In genomic region chr9:122234741-122235140, GRCm38 (mm10) we compare ENCODE assay signal across 19 mouse cellular contexts. TPM values are rescaled to one million over a fixed set of nuclear protein-coding genes. Genes with fewer than 3 reads are reported as not detected.
A peak's percentile ranks its signal among the peaks of the same experiment; 100 is the strongest.
DNase-seq lines count a peak whose midpoint lies in the region; ATAC-seq and TF ChIP-seq lines count a peak whose summit lies in the region.
"Had no signal": no experiment of that assay in that cellular context is flagged by ENCODE, and none has a peak within 500 bp of the region (broad histone marks: within the 10 kb centered on the region; RNA-seq: fewer than 3 reads in every experiment).

No protein-coding gene starts in this region.

- no peak for TF ChIP-seq CTCF in intestine, postnatal 0 days (IDR thresholded peaks at IDR 0.05; ENCODE audit: low read depth)

- no peaks in the 10 kb centered on the region for H3K9me3 ChIP-seq in ES-E14 (ENCODE audit: control insufficient read depth, insufficient read depth, low read depth, low read length)
- no peaks in the 10 kb centered on the region for H3K9me3 ChIP-seq in intestine, postnatal 0 days (ENCODE audit: control insufficient read depth)
- H3K9me3 ChIP-seq: embryonic facial prominence, embryonic 12.5 days; forebrain, embryonic 13.5 days; forebrain, embryonic 15.5 days had no signal

- 89% methylated on average over 3 of the region's 3 CpGs for WGBS in intestine, postnatal 0 days

- 0 out of 4 replicates have a peak overlapping the region, but pooled peaks of 1 of the 2 experiments have one; percentile 2 for H3K4me3 ChIP-seq in ES-E14 (ENCODE audit: insufficient read depth in 1 of 2, low read depth in 1 of 2, low read length in 2 of 2, poor library complexity in 1 of 2, severe bottlenecking in 1 of 2)
- no peak overlapping the region for H3K4me3 ChIP-seq in intestine, postnatal 0 days (ENCODE audit: low read depth, low read length)
- H3K4me3 ChIP-seq: embryonic facial prominence, embryonic 12.5 days; forebrain, embryonic 13.5 days; forebrain, embryonic 15.5 days had no signal

- ATAC-seq in intestine, postnatal 0 days: no peak
- ATAC-seq: forebrain, embryonic 13.5 days; forebrain, embryonic 15.5 days; forebrain, postnatal 0 days had no signal

- no peaks in the 10 kb centered on the region for H3K36me3 ChIP-seq in ES-E14 (ENCODE audit: control insufficient read depth, insufficient read depth, low read length, poor library complexity, severe bottlenecking)
- H3K36me3 ChIP-seq in intestine, postnatal 0 days (ENCODE audit: control insufficient read depth, insufficient read depth): peaks cover 4% of the 10 kb centered on the region; the same call in 1 of the 2 replicates
- H3K36me3 ChIP-seq: embryonic facial prominence, embryonic 12.5 days; forebrain, embryonic 15.5 days had no signal

- peak; percentile 54 for DNase-seq in ES-CJ7 (ENCODE audit: low read depth, low spot score)
- DNase-seq in ES-E14 (ENCODE audit: low read depth, low spot score): peak; percentile 17
- DNase-seq in ZHBTc4 (ENCODE audit: low read depth, low spot score): peak; percentile 70
- DNase-seq in retina, embryonic 14.5 days (ENCODE audit: low spot score): no peak
- DNase-seq: adrenal gland, adult 2 months; adrenal gland, postnatal 10 days; adrenal gland, postnatal 25 days; cerebellum, adult 11 months; cerebellum, adult 18-20 months; cerebellum, adult 8-10 months; cerebellum, adult 9-11 months; cerebellum, postnatal 14 days; cerebellum, postnatal 36 days; embryo, embryonic 11 days; forebrain, postnatal 0 days had no signal

- H3K27ac ChIP-seq in ES-E14 (ENCODE audit: insufficient read depth, low read depth, low read length, poor library complexity, severe bottlenecking): no peak overlapping the region
- no peak overlapping the region for H3K27ac ChIP-seq in intestine, postnatal 0 days (ENCODE audit: low read depth, low read length)
- H3K27ac ChIP-seq: embryonic facial prominence, embryonic 12.5 days; forebrain, embryonic 13.5 days; forebrain, embryonic 15.5 days had no signal

- H3K4me1 ChIP-seq in ES-E14 (ENCODE audit: control insufficient read depth in 2 of 2, insufficient read depth in 2 of 2, low read length in 2 of 2, poor library complexity in 1 of 2): no peaks in the 10 kb centered on the region
- no peaks in the 10 kb centered on the region for H3K4me1 ChIP-seq in intestine, postnatal 0 days (replicated peaks; ENCODE audit: control insufficient read depth, insufficient read depth, low read length)
- H3K4me1 ChIP-seq: embryonic facial prominence, embryonic 12.5 days; forebrain, embryonic 13.5 days; forebrain, embryonic 15.5 days had no signal

- no peaks in the 10 kb centered on the region for H3K27me3 ChIP-seq in intestine, postnatal 0 days (replicated peaks; ENCODE audit: control insufficient read depth, insufficient read depth, low read length)
- H3K27me3 ChIP-seq: embryonic facial prominence, embryonic 12.5 days; forebrain, embryonic 13.5 days; forebrain, embryonic 15.5 days had no signal

- in situ Hi-C loops in ES-E14 (cut with MboI; ENCODE audit: low sequenced_read_pairs in 2 of 2, unreplicated experiment in 2 of 2): no loop called here

- no peak overlapping the region for H3K9ac ChIP-seq in ES-E14 (ENCODE audit: insufficient read depth, low read depth, low read length, poor library complexity, severe bottlenecking)
- H3K9ac ChIP-seq in intestine, postnatal 0 days (ENCODE audit: low read depth, low read length): no peak overlapping the region
- H3K9ac ChIP-seq: embryonic facial prominence, embryonic 12.5 days; forebrain, embryonic 13.5 days; forebrain, embryonic 15.5 days; forebrain, postnatal 0 days had no signal

- H3K4me2 ChIP-seq in intestine, postnatal 0 days (replicated peaks; ENCODE audit: low read depth): no peak overlapping the region
- H3K4me2 ChIP-seq: embryonic facial prominence, embryonic 12.5 days; forebrain, embryonic 13.5 days; forebrain, embryonic 15.5 days had no signal

TF ChIP-seq in ES-E14, 5 proteins besides CTCF, POLR2A, EP300 and RAD21:
- no peak for TF ChIP-seq ZC3H11A (IDR thresholded peaks at IDR 0.05; ENCODE audit: borderline replicate concordance, low read depth, low read length)
- no peak for TF ChIP-seq CHD2 (IDR thresholded peaks at IDR 0.05; ENCODE audit: low read depth, low read length)
- no peak for TF ChIP-seq ZNF384 (IDR thresholded peaks at IDR 0.05; ENCODE audit: low read depth, low read length)
- TF ChIP-seq HCFC1 (IDR thresholded peaks at IDR 0.05; ENCODE audit: borderline replicate concordance, insufficient read depth, low read length): no peak
- no peak for TF ChIP-seq MAFK (IDR thresholded peaks at IDR 0.05; ENCODE audit: insufficient read depth, low read depth, low read length)

RNA-seq across cellular contexts. Expression of gene Ano10, which starts 59.5 kb away (rescaled TPM):
- total RNA-seq in ES-E14 (2012; rRNA removed): 13.7 and 15.0 TPM in 2 replicates
- 47.7 and 51.9 TPM in 2 replicates for polyA plus RNA-seq in intestine, postnatal 0 days (2015; fragmentation: Nextera tagmentation; extraction: Ambion mirVana)
